Mouse (Mus musculus): ENCODE results near the gene Hdac7.
A peak's percentile ranks its signal among the peaks of the same experiment; 100 is the strongest.

Gene Hdac7

DNA sequence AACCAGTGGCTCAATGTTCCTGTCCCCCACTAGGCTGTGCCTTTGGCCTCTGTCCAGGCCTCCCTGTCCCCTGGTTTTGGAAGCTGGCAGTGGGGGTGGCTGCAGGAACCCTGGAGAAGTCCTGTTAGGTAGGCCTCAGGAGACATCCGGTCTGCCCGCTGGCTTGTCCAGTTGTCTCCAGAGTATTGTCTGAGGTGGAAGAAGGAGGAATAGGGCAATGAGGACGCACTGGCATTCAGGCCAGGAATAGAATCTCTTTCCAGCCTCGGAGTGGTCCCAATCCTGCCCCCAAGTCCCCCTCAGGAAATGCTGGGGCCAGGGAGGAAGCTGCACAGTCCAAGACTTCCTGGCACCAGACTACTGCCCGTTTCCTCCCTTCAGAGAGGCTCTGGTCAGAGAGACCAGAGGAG lies 70.3 kb downstream of the Hdac7 start:
- peak; percentile 53 to 68 for DNase-seq (ENCODE audit: inconsistent age in 2 of 2, low spot score in 1 of 2)

DNA sequence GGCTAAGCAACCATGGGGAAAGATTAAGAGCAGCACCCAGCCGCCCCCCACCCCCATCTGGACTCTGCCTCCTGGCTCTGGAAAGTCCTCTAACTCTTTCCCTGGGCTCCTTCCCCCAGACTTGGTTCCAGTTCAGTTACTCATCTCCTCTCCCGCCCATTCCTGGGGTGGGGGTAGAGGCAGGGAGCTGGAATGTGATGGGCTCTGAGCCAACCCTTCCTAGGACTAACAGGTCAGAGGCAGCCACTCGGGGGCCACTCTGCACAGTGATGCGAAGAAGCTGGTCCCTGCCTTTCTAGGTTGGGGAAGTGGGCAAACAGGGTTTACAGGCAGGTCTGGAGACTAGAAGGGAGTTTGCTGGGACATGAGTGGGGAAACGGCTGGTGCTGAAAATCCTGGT lies 71.2 kb downstream of the Hdac7 start:
- DNase-seq (ENCODE audit: inconsistent age in 2 of 2, low spot score in 1 of 2): peak; percentile 83 to 86

DNA sequence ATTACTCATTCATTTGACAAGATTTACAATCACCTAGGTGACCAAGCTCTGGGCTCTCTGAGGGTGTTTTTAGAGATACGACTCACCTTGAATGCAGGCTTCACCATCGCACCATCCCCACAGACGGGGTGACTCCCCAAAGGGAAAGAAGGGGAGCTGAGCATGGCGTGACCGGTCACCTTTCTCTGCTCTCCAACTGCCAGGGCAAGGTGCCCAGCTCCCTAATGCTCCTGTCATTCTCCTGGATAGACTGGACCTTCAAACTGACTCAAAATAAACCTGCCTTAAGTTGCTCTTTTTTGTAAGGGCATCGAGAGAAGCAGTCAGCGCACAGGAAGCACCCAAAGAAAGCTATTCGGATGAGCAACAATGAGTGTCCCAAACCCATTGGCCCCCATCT lies 74.0 kb downstream of the Hdac7 start:
- no peak for DNase-seq (ENCODE audit: inconsistent age in 2 of 2, low spot score in 1 of 2)

DNA sequence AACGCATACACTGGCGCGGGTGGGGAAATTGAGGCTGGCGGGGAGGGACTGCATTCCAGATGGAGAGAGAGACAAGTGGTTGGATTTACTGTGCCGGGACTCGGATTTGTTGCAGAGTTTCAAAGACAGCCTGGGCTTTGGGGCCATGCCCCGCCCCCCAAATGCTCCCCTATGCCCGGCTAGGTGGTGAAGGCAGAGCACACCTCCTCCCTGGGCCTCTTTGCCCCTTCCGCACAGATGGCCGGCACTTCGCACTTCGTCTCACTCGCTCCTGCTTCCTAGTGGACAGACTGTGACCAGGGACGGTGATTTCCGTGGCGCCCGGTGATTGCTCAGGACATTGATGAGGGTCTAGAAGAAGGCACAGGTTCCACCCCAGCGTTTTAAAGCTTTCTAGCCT lies 76.1 kb downstream of the Hdac7 start:
- peak in 1 of 2 experiments; percentile 50 for DNase-seq (ENCODE audit: inconsistent age in 2 of 2, low spot score in 1 of 2)

DNA sequence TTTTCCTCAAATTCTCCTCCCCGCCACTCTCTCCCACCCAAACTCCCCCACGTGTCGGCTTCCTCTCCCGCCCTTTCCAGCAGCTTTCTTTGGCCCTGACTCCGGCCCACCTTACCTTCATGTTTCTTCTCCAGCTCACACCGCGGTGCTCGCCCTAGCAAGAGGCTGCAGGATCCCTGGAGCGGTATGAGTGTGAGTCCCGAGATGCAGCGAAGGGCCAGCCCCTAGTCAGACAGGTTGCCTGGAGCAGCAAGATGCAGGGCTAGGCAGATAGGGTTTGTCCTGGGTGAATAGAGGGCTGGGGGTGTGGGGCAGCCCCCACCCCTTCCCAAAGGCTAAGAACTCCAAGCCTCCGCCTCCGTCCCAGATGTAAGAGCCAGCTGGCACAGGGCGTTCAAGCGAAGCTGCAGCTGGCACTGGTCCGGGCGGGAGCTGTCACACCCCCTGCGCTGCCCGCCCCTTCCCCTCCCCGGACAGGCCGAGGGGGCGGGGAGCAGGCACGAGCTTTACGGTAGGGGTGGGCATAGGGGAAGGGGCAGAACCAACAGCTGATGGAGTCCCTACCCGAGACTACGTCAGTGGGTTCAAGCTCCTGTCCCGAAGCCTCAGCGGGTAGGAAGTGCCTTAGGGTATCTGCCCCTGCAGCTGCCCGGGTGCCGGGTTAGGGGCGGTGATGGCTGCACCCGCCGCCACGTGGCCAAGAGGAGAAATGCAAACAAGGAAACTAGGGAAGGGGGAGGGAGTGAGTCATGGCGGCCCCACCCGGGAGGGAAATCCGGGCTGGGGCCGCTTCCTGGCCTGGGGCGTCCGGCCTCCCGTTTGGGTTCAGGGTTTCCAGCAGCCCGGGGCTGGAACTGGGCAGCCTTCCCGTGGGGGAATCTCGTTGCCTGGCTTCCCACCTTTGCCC lies 76.8 kb downstream of the Hdac7 start, which contains the start of gene Rapgef3:
Rapgef3 (minus strand) TSS at position 693 of the 907 bp plus-strand sequence.
- peak; percentile 89 to 95 for DNase-seq (ENCODE audit: inconsistent age in 2 of 2, low spot score in 1 of 2)

DNA sequence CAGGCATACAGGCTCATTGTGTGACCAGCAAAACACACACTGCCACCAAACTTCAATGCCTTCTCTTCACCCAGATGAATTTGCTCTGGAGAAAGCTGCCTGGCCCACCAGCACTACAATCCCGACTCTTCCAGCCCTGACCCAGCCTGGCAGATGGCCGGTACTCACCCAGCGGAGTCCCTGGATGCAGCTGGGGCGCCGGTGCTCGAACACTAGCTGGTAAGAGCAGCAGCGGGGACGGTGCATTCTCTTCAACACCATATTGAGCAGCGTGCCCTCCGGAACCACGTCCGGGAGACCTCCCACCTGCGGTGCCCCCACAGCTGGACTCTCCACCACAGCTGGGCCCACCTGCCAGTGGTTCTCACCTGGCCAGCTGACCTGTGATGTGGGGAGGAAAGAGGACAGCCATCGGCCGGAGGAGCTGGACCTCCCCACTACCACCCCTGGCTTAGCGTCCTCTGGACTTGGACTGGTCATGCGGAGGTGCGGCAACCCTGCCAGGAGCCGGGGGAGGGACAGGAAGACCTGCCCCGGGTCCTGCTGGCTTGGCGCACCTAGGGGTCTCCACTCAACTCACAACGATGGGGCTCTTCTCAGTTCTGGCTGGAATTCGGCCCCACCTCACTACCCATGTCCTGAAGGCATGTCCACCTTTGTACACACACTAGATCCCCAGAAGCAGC lies 77.6 kb downstream of the Hdac7 start:
- DNase-seq (ENCODE audit: inconsistent age in 2 of 2, low spot score in 1 of 2): peak in 1 of 2 experiments; percentile 42

DNA sequence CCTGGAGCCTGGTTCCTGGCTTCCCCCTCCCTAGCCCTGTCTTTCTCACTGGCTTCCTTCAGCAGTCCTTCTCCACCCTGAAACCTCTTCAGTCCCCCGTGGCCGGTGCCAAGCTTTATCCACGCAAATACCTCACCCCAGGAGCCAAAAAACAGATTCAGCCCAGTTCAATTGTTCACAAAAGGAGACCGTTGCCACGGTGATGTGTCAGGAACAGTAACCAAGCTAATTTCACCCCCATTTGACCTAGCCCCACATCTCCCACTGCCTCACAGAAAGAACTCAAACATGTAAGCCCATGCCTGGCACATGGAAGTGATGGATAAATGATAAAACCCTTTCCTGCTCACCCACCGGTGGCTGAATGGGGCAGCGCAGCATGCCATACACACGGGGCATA lies 78.1 kb downstream of the Hdac7 start:
- no peak for DNase-seq (ENCODE audit: inconsistent age in 2 of 2, low spot score in 1 of 2)

DNA sequence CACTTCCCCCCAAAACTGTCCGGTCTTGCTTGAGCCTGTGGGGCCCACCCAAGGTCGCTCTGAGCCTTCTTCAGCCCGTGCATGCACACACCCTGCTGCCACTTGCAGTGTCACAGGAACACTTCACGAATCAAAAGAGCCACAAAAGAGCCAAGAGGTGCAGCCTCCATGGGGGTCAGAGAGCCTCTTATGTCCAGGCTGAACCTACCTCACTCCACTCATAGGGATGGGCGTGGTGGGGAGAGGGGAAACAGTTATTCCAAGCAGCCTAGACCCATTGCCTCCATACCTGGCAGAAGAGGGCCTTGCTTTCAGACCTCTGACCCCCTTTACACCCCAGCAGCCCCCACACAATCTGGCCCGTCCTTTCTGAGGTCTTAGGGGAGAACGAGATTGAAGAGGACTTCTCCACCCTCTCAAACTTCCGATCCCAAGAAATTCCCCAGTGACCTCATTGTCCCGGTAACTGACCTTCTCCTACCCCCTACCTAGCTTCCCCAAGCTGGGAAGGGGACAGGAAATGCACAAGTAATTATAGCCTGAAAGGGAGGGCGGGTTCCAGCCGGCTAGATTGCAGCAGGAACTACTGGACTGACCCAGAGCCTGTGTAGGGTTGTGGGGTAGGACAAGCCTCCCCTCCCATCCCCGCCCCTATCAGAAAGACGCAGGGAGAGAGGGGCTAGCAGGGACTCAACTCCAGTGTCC lies 79.1 kb downstream of the Hdac7 start:
- no peak for DNase-seq (ENCODE audit: inconsistent age in 2 of 2, low spot score in 1 of 2)

DNA sequence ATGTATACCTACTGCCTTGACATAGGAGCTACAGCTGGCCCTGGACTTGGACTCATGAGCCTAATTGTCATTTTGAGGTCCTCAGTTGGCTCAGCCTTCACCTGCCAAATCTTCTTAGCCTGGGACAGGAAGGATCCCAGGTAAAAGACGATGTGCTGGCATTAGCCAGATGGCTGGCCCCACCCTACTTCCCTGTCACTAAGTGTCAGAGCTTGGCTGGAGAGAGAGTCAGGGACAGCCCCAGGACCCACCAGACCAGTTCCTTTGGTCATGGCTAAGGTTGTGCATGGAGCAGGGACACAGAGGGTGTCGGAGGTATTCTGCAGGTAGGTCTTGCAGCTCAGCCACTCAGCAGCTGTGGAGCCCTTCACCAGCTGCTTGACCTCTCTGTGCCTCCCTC lies 79.8 kb downstream of the Hdac7 start:
- DNase-seq (ENCODE audit: inconsistent age in 2 of 2, low spot score in 1 of 2): no peak

DNA sequence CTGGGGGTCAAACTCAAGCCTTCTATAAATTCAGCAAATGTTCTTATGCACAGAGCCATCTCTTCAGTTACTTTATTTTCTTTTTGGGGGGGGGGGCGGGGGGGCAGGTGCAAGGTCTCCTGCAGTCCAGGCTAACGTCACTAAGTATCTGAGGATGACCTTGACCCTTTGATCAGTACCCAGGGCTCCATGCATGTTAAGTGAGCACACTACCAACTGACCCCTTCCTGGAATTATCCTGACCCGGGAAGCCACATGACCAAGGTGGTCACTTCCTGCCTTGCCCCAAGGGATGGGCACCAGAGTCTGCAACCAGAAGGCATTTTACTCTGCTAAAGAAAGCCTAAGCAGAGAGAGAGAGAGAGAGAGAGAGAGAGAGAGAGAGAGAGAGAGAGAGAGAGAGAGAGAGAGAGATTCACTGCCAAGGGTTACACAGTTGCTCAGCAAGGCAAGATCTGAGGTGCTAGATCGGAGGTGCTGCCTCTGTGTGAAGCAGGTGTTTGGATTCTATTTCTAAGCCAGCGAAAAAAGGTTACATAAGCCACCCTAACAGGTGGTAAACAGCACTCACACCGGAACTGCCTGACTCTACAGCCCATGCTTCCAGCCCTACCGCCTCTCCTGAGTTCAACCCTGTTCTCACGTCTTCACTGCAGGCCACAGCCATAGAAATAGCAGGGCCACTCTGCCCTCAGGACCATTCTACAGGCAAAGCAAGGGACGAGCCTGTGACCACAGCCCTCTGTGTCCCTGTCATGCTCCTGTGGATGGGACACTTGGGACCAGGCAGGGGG lies 80.8 kb downstream of the Hdac7 start:
- DNase-seq (ENCODE audit: inconsistent age in 2 of 2, low spot score in 1 of 2): no peak

DNA sequence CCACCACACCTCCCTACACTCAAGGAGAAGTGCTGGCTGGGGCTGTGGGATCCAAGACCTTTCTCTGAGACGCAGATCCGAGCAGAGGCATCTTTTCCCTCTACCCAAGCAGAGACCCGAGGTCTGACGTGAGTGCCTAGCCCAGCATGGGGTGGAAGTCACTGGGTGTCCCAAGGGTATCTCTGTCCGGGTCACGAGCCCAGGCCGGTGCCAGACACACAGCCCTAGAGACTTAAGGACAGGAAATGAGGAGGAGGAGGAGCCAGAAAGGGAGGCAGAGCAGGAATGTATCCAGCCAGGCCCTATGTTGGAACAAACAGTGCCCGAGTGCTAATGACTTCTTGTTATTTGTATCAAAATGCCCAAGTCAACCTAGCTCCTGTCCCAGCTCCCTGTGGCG lies 81.6 kb downstream of the Hdac7 start:
- peak; percentile 56 to 63 for DNase-seq (ENCODE audit: inconsistent age in 2 of 2, low spot score in 1 of 2)

DNA sequence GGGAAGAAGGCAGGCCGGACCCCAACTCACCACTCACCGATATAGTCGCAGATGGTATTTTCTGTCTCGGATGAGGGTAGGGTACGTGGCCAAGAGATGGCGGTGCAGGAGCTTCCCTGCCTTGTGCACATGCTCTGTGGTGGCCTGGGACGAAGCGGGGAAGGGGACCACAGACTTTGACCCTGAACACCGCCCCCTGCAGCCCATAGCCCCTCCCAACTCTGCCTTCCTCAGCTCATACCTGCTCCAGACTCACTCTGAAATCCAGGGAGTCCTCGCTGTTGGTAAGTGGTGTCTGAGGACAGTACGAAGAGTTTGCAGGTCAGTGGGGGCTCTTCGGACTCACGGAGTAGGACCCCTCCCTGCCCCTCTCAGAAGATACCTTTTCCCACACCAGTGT lies 82.9 kb downstream of the Hdac7 start:
- no peak for DNase-seq (ENCODE audit: inconsistent age in 2 of 2, low spot score in 1 of 2)

DNA sequence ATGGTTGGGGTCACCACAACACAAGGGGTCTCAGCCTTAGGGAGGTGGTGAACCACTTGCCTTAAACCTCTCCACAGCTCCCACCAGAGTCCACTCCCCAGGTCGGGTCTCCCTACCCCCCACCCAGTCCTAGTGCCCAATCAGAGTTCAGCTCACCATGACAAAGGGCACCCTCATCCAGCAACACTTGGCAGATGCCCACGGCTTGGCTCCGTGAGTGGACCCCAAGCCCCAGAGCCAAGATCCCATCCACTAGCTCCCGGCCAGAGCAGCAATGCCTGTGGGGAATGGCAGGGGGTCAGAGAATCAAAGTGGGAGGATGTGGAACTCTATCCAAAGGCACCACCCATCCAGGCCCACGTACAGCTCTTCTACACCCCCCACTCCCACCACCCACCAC lies 83.3 kb downstream of the Hdac7 start:
- no peak for DNase-seq (ENCODE audit: inconsistent age in 2 of 2, low spot score in 1 of 2)

DNA sequence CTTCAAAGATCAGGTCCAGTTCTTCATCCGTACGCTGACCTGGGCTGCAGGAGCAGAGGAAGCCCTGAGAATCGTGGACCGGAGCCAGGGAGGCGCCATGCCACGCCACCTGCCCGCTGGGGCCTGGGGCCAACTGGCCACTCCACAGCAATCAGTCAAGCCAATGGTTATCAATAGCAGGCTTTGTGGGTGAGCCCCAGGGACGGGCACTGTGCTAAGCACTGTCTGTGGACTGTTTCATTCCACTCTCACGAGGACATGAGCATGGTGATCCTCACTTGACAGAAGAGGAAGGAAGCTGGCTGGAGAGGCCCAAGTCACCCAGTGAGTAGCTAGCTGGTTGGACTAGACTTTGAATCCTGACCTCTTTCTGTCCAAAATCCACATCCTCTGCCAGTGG lies 84.3 kb downstream of the Hdac7 start:
- no peak for DNase-seq (ENCODE audit: inconsistent age in 2 of 2, low spot score in 1 of 2)

DNA sequence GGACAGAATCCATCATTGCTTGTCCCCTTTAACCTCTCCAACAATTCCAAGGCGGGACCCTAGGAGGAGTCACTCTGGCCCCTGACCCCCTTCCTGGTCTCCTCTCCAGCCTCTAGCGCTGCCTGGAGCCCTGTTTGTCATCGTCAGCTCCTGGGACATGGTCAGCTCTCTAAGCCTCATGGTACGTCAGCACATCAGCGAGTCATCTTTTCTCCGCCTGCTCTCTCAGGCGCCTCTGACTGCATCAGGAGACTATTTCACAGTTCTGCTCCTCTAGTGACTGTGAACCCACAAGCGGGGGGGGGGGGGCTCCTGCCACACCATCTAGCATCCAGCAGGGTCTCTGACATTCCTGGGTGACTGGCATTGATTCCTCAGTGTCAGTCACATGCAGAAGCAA lies 88.9 kb downstream of the Hdac7 start:
- no peak for DNase-seq (ENCODE audit: inconsistent age in 2 of 2, low spot score in 1 of 2)

DNA sequence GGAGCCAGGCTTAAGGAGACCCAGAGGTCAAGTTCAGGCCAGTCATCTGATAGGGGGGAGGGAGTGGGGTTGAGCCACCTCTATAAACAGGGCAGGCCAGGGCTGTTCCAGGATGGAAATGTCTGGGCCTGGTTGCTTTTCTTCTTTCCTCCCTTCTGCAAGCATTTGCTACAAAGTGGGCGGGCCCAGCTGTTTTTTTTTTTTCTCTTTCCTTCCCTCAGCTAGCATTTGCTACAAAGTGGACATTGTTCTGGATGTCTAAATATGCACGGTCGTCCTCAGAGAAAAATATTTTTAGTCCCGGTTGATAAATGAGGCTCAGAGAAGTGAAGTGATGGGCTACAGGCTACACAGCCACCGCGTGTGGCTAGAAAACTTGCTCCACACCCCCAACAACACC lies 89.8 kb downstream of the Hdac7 start:
- no peak for DNase-seq (ENCODE audit: inconsistent age in 2 of 2, low spot score in 1 of 2)

DNA sequence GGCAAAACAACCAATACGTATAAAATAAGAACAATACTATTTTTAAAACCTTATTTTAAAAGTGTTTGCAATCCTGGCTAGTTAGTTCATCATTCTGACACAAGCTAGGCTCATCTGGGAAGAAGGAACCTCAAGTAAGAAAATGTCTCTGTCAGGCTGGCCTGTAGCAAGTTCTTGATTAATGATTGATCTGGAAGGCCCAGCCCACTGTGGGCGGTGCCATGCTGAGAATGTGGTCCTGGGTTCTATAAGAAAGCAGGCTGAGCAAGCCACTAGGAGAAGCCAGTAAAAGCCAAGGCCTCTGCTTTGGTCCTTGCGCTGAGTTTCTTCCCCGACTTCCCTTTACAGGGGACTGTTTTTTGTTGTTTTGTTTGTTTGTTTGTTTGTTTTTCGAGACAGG lies 91.8 kb downstream of the Hdac7 start:
- DNase-seq (ENCODE audit: inconsistent age in 2 of 2, low spot score in 1 of 2): no peak

DNA sequence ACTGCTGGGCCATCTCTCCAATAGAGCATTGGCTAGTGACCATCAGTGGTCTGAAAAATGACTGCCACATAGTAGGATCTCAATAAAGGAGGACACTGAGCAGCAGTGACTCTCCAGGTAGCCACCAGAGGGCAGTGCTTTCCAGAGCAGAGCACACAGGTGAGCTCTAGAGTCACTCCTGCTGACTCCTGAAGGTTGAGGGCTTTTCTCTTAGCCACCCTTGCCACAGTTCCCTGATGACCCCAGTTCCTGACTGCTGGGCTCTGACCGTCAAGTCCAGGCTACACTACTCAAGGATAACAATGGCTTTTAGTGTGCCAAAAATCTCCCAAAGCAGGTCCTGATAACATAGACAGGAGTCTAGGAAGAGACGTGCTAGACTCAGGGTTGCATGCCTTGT lies 92.6 kb downstream of the Hdac7 start:
- no peak for DNase-seq (ENCODE audit: inconsistent age in 2 of 2, low spot score in 1 of 2)

DNA sequence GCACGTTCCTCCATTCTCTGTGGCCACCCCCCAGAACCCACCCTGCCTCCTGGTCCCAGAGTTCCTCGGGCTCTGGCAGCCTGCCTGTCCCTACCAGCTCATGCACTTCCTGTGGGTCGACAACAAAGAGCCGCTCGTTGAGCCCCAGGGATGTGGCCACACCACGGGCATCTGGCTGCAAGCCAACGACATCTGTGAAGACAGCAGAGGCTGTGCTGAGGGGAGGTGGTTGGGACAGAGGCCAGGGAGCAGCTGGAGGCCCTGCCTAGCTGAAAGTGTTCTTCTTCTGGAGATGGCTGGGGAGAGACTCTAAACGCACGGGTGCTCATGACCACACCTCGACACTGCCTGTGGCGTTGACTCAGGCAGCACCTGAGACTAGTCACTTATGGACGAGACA lies 93.6 kb downstream of the Hdac7 start:
- DNase-seq (ENCODE audit: inconsistent age in 2 of 2, low spot score in 1 of 2): peak; percentile 84

DNA sequence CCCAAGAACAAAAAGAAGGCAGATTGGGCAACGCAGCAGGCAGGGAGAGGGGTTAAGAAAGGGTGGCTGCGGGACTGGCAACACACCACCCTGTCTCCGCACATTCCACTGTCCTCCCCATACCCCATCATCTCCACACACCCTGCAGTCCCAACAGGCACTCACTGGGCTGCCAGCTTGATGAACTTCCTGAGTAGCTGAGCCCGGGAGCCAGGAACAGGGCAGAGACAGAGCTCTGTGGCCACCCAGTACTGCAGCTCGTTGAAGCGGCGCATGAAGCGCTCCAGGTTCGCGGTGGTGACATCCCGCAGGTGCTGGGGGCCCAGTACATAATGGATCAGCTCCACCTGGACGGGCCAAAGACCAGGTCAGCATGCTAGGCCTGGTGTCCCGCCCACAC lies 94.5 kb downstream of the Hdac7 start:
- no peak for DNase-seq (ENCODE audit: inconsistent age in 2 of 2, low spot score in 1 of 2)

DNA sequence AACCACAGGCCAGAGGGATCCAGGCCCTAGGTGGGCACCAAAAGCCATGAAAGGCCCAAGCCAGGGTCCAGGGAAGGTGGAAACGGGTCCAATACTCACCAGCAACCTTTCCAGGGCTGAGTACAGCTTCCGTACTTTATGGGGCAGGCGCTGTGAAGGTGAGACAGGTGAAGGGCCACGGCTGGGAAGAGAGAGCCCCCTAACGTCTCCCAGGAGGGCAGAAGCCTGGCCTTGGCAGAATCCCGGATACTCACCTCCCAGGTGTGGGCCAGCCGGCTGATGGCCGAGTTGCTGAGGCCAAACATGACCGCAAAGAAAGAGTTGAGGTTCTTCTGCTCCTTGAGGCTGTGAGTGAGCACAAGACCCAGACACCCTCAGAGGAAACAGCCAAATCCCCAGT lies 94.9 kb downstream of the Hdac7 start:
- DNase-seq (ENCODE audit: inconsistent age in 2 of 2, low spot score in 1 of 2): no peak

All from adrenal gland, adult (tissue).